Mouse (Mus musculus) hindbrain, postnatal 0 days (tissue): ENCODE data around the gene Ak9. TPM values are rescaled to one million over a fixed set of nuclear protein-coding genes. Genes with fewer than 3 reads are reported as not detected.

ENCODE experiments used
- ATAC-seq: fragments of 200-750 bp; cut with Nextera tagmentation; 2 replicates; pipeline ENCODE4 v1.8.0; 2017; ENCODE audit warnings: mild to moderate bottlenecking, moderate TSS enrichment, moderate library complexity
- DNase-seq: peaks from one replicate; pipeline ENCODE4 v3.0.0-alpha.2; 2015; ENCODE audit warnings: low spot score
- H3K27ac ChIP-seq: fragments of 300-500 bp; sonication (generic); 2 replicates; pipeline ENCODE4 v1.5.1; 2014; ENCODE audit warnings: mild to moderate bottlenecking
- H3K27me3 ChIP-seq: fragments of 300-500 bp; sonication (generic); 2 replicates; pipeline ENCODE4 v1.6.1; 2014; ENCODE audit warnings: low read length, mixed read lengths; ENCODE audit not compliant: insufficient read depth
- H3K36me3 ChIP-seq: fragments of 300-500 bp; sonication (generic); 2 replicates; pipeline ENCODE4 v1.6.1; 2014; ENCODE audit warnings: low read length, mixed read lengths; ENCODE audit not compliant: insufficient read depth
- H3K4me1 ChIP-seq: fragments of 300-500 bp; sonication (generic); 2 replicates; pipeline ENCODE4 v1.6.1; 2014; ENCODE audit warnings: antibody characterized with exemption, low read length, mixed read lengths; ENCODE audit not compliant: insufficient read depth
- H3K4me2 ChIP-seq: fragments of 300-500 bp; sonication (generic); 2 replicates; pipeline ENCODE4 v1.6.1; 2014; ENCODE audit warnings: low read depth, mild to moderate bottlenecking, low read length, moderate library complexity, mixed read lengths
- H3K4me3 ChIP-seq: fragments of 300-500 bp; sonication (generic); 2 replicates; pipeline ENCODE4 v1.5.1; 2014; ENCODE audit warnings: low read length
- H3K9ac ChIP-seq: fragments of 300-500 bp; sonication (generic); replicated peaks from 2 replicates; pipeline ENCODE4 v1.6.1; 2014; ENCODE audit warnings: mild to moderate bottlenecking, low read length, moderate library complexity, mixed read lengths
- H3K9me3 ChIP-seq: fragments of 300-500 bp; sonication (generic); 2 replicates; pipeline ENCODE4 v1.6.1; 2016; ENCODE audit warnings: low read length, mixed read lengths
- CTCF ChIP-seq: IDR thresholded peaks from 2 replicates; pipeline ENCODE4 v1.5.1; 2016; ENCODE audit warnings: antibody characterized with exemption, control low read depth, low read depth
- WGBS: fragments of 180-500 bp; shearing (Covaris S2); extraction: QIAGEN DNeasy Blood & Tissue Kit; methylation state at CpG from one replicate; pipeline ENCODE4 v1.1.7; 2014; 5-methylcytosine and 5-hydroxymethylcytosine counted together
- polyA plus RNA-seq: library from polyadenylated mRNA; unstranded; fragments of >200 nt; fragmentation: Nextera tagmentation; extraction: Ambion mirVana; gene quantifications from 2 replicates; pipeline ENCODE4 v1.2.1, GENCODE M21; 2015
- total RNA-seq: library from RNA; depleted of rRNA; stranded (reverse); fragments of >200 nt; gene quantifications from 2 replicates; pipeline ENCODE4 v1.2.3, GENCODE M21; 2014

Gene Ak9
- total and polyA plus RNA-seq, 2 experiments from 2014 or later, result 0.21 to 0.25 TPM

- no peaks in the 10 kb centered on the region for H3K36me3 ChIP-seq
- no peak for TF ChIP-seq CTCF
- H3K9ac ChIP-seq, result no peak overlapping the region
- 80% methylated on average over 9 of the region's 9 CpGs for WGBS
- no peak overlapping the region for H3K27ac ChIP-seq
- H3K27me3 ChIP-seq, result no peaks in the 10 kb centered on the region
- H3K9me3 ChIP-seq, result no peaks in the 10 kb centered on the region; the same call in 1 of the 2 replicates
- ATAC-seq, result no peak
- no peaks in the 10 kb centered on the region for H3K4me1 ChIP-seq
- DNase-seq, result no peak
- H3K4me3 ChIP-seq, result no peak overlapping the region
- no peak overlapping the region for H3K4me2 ChIP-seq
These were observed 116.9 kb downstream of the Ak9 start for GRCm38 (mm10) chr10:41420496-41421200.

- no peak overlapping the region for H3K27ac ChIP-seq
- no peak overlapping the region for H3K4me2 ChIP-seq
- ATAC-seq, result no peak
- no peak for TF ChIP-seq CTCF
- no peaks in the 10 kb centered on the region for H3K4me1 ChIP-seq
- H3K36me3 ChIP-seq, result no peaks in the 10 kb centered on the region
- WGBS, result 79% methylated on average over 2 of the region's 2 CpGs
- H3K4me3 ChIP-seq, result no peak overlapping the region
- H3K27me3 ChIP-seq, result no peaks in the 10 kb centered on the region
- no peak for DNase-seq
- H3K9ac ChIP-seq, result no peak overlapping the region
- H3K9me3 ChIP-seq, result no peaks in the 10 kb centered on the region
These were observed 119.9 kb downstream of the Ak9 start for GRCm38 (mm10) chr10:41423681-41424080.

- Histone ChIP-seq H3K9me3 (no peaks in the 10 kb centered on the region), H3K36me3 (no peaks in the 10 kb centered on the region), H3K9ac (no peak overlapping the region), H3K27ac (no peak overlapping the region), H3K27me3 (no peaks in the 10 kb centered on the region), H3K4me1 (no peaks in the 10 kb centered on the region), H3K4me3 (no peak overlapping the region), H3K4me2 (no peak overlapping the region)
- DNase-seq (no peak), ATAC-seq (no peak)
- no peak for TF ChIP-seq CTCF
- 64% methylated on average over 6 of the region's 6 CpGs for WGBS
These were observed 122.6 kb downstream of the Ak9 start for GRCm38 (mm10) chr10:41426368-41426767.

DNA sequence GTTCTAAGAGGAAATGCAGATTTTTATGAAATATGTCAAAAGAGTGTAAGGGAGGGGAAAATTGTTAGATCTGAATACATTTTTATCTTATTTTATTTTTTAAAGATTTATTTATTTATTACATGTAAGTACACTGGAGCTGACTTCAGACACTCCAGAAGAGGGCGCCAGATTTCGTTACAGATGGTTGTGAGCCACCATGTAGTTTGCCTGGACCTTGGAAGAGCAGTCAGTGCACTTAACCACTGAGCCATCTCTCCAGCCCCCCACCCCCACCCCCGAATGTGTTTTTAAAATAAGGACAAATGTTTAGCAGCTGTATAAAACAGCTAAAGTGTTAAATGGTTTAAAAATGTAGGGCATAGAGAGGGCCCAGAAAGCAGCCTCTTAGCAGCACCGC is 130.8 kb downstream of the Ak9 start:
- Histone ChIP-seq H3K4me3 (no peak overlapping the region), H3K9me3 (no peaks in the 10 kb centered on the region), H3K9ac (no peak overlapping the region), H3K4me1 (no peaks in the 10 kb centered on the region), H3K4me2 (no peak overlapping the region), H3K27me3 (no peaks in the 10 kb centered on the region), H3K36me3 (no peaks in the 10 kb centered on the region), H3K27ac (no peak overlapping the region)
- peak; percentile 64 for TF ChIP-seq CTCF
- peak; percentile 65 for DNase-seq
- 28% methylated on average over 4 of the region's 4 CpGs for WGBS
- ATAC-seq, result no peak; the same call in 1 of the 2 replicates

GRCm38 (mm10) chr10:41435141-41435540 is 131.4 kb downstream of the Ak9 start:
- Histone ChIP-seq H3K36me3 (no peaks in the 10 kb centered on the region), H3K4me2 (no peak overlapping the region), H3K9me3 (no peaks in the 10 kb centered on the region), H3K4me1 (no peaks in the 10 kb centered on the region), H3K4me3 (no peak overlapping the region), H3K27ac (no peak overlapping the region), H3K9ac (no peak overlapping the region), H3K27me3 (no peaks in the 10 kb centered on the region)
- no peak for TF ChIP-seq CTCF
- ATAC-seq, result no peak
- DNase-seq, result no peak
- 48% methylated on average over 3 of the region's 3 CpGs for WGBS

GRCm38 (mm10) chr10:41448216-41448615 is 144.4 kb downstream of the Ak9 start:
- H3K27me3 ChIP-seq, result no peaks in the 10 kb centered on the region
- no peaks in the 10 kb centered on the region for H3K9me3 ChIP-seq
- H3K36me3 ChIP-seq, result no peaks in the 10 kb centered on the region
- H3K27ac ChIP-seq, result no peak overlapping the region
- H3K4me3 ChIP-seq, result no peak overlapping the region
- H3K9ac ChIP-seq, result no peak overlapping the region
- H3K4me1 ChIP-seq, result peaks cover 8% of the 10 kb centered on the region
- DNase-seq (no peak), ATAC-seq (no peak)
- TF ChIP-seq CTCF, result no peak
- WGBS, result 82% methylated on average over 1 of the region's 1 CpGs
- H3K4me2 ChIP-seq, result no peak overlapping the region

DNA sequence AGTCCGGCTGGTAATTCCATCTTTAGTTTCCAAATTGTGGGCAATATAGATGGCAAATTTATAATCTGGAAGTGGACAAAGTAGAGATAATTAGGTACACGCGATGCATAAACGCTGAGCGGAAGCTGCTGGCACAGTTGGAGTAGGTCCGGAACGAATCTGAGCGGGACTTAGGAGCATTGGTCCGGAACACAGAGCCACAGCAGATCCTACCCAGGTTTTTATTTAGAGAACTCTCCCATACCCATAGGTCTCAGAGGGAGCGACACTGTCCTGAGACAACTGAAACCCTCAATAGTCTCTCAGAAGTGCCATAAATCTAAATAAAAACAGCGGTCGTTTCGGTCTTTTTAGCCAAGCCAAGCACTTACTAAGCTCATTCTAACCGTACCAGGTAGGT is 145.9 kb downstream of the Ak9 start:
- no peak for TF ChIP-seq CTCF
- DNase-seq (peak; percentile 61), ATAC-seq (peak; percentile 73)
- H3K4me1 ChIP-seq, result peaks cover 8% of the 10 kb centered on the region
- no peaks in the 10 kb centered on the region for H3K27me3 ChIP-seq
- peak overlapping the region; percentile 84 for H3K9ac ChIP-seq
- H3K4me2 ChIP-seq, result peak overlapping the region; percentile 76
- no peaks in the 10 kb centered on the region; the same call in 1 of the 2 replicates for H3K36me3 ChIP-seq
- H3K27ac ChIP-seq, result peak overlapping the region; percentile 83
- WGBS, result 9% methylated on average over 14 of the region's 14 CpGs
- no peaks in the 10 kb centered on the region for H3K9me3 ChIP-seq
- H3K4me3 ChIP-seq, result peak overlapping the region; percentile 95
